Mouse (Mus musculus): ENCODE data around the gene Gm5475.

GRCm38 (mm10) chr15:100391066-100391465 is 30.9 kb upstream of the Gm5475 start:
- TF ChIP-seq CTCF (IDR thresholded peaks at IDR 0.05) (no peak), EP300 (IDR thresholded peaks at IDR 0.05) (no peak)

Measured in lung, postnatal 0 days (tissue).